In the genomic region with DNA sequence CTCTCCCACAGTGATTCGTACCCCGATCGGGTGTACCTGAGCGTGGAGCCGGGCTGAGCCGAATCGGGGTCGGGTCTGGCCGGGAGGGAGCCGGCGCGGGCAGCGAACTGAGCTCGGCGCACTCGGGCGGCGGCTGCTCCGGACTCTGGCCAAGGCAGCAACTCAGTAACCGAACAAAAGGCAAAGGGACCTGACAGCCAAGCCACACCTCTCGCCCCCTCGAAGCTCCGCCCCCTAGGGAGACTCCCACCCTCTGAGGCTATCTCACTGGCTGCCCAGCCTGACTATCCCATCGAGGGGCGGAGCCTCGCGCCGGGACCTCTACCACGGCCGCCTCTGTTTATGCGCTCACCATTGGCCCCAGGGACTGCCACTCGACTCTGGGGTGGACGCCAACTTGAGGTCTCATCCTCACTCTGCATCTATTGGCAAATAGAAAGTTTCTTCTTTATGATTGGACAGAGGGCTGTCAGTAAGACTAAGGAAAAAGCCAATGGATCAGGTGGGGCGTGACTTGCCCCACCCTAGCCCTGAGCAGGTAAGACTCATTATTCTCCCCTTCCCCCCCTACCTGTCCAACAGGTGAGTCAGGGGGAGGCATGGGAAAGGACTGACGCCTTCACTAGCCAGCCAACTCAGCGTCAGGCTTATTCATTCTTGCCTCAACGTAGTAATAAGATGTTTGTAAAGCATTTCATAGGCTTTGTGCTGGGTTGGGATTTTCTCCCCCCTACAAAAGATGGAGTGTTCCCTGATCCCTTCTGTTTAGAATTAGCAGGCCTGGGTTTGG, we compare ENCODE assay signal across 7 mouse cellular contexts. TPM values are rescaled to one million over a fixed set of nuclear protein-coding genes. Genes with fewer than 3 reads are reported as not detected.
DNase-seq lines count a peak whose midpoint lies in the region; ATAC-seq and TF ChIP-seq lines count a peak whose summit lies in the region.

A gene (minus strand): TSS at position 164 of the 790 bp plus-strand sequence.

- peak within 1 kb of the TSS; percentile 79 for H3K4me3 ChIP-seq in embryonic facial prominence, embryonic 14.5 days (ENCODE audit: low read depth, low read length)
- H3K4me3 ChIP-seq in heart, adult 2 months = peak within 1 kb of the TSS; percentile 100
- peak within 1 kb of the TSS; percentile 71 for H3K4me3 ChIP-seq in limb, embryonic 13.5 days
- peak within 1 kb of the TSS; percentile 83 for H3K4me3 ChIP-seq in midbrain, embryonic 16.5 days (ENCODE audit: low read depth, low read length)

- peaks cover 31% of the 10 kb centered on the region for H3K4me1 ChIP-seq in embryonic facial prominence, embryonic 14.5 days (ENCODE audit: control insufficient read depth, insufficient read depth, low read length)
- peaks cover 36% of the 10 kb centered on the region for H3K4me1 ChIP-seq in heart, adult 2 months (ENCODE audit: control insufficient read depth, insufficient read depth, low read length)
- H3K4me1 ChIP-seq in limb, embryonic 13.5 days = peaks cover 32% of the 10 kb centered on the region
- peaks cover 20% of the 10 kb centered on the region for H3K4me1 ChIP-seq in midbrain, embryonic 16.5 days (ENCODE audit: control insufficient read depth, insufficient read depth, low read length)

- H3K27me3 ChIP-seq in embryonic facial prominence, embryonic 14.5 days (replicated peaks; ENCODE audit: control insufficient read depth, insufficient read depth, low read length) = no peaks in the 10 kb centered on the region
- H3K27me3 ChIP-seq in heart, adult 2 months (ENCODE audit: control insufficient read depth, insufficient read depth, low read length) = no peaks in the 10 kb centered on the region
- H3K27me3 ChIP-seq in limb, embryonic 13.5 days = 0 out of 2 replicates have a peak, but pooled peaks cover 4% of the 10 kb centered on the region
- no peaks in the 10 kb centered on the region for H3K27me3 ChIP-seq in midbrain, embryonic 16.5 days (ENCODE audit: control insufficient read depth, insufficient read depth, low read depth, low read length)

- peak; percentile 95 to 99 for DNase-seq in adrenal gland, postnatal 4 days (ENCODE audit: low spot score in 2 of 2)
- peak; percentile 99 for DNase-seq in embryonic facial prominence, embryonic 14.5 days (ENCODE audit: low spot score)
- peak; percentile 99 to 100 for DNase-seq in heart, adult 2 months
- peak; percentile 100 for DNase-seq in kidney, adult 8-10 months
- peak; percentile 79 to 96 for DNase-seq in spleen, postnatal 10 days (ENCODE audit: low spot score in 2 of 2)

- no peak for TF ChIP-seq CTCF in heart, adult 2 months (IDR thresholded peaks at IDR 0.05)

- H3K36me3 ChIP-seq in embryonic facial prominence, embryonic 14.5 days (ENCODE audit: control insufficient read depth, insufficient read depth, low read length) = no peaks in the 10 kb centered on the region
- peaks cover 17% of the 10 kb centered on the region for H3K36me3 ChIP-seq in heart, adult 2 months (ENCODE audit: control insufficient read depth, insufficient read depth, low read length)
- H3K36me3 ChIP-seq in limb, embryonic 13.5 days = no peaks in the 10 kb centered on the region
- no peaks in the 10 kb centered on the region for H3K36me3 ChIP-seq in midbrain, embryonic 16.5 days (ENCODE audit: control insufficient read depth, insufficient read depth, low read length)

- H3K9me3 ChIP-seq in embryonic facial prominence, embryonic 14.5 days (ENCODE audit: control insufficient read depth, low read length) = no peaks in the 10 kb centered on the region
- H3K9me3 ChIP-seq in limb, embryonic 13.5 days = no peaks in the 10 kb centered on the region
- no peaks in the 10 kb centered on the region for H3K9me3 ChIP-seq in midbrain, embryonic 16.5 days (replicated peaks; ENCODE audit: control insufficient read depth, low read length, poor library complexity, severe bottlenecking)

- TF ChIP-seq EP300 in heart, adult 2 months (IDR thresholded peaks at IDR 0.05; ENCODE audit: insufficient read depth, low read depth, low read length) = no peak

- peak within 1 kb of the TSS; percentile 80 for H3K9ac ChIP-seq in embryonic facial prominence, embryonic 14.5 days (ENCODE audit: low read depth, low read length)
- H3K9ac ChIP-seq in heart, adult 2 months (ENCODE audit: low read depth, low read length) = peak within 1 kb of the TSS; percentile 95
- peak within 1 kb of the TSS; percentile 75 for H3K9ac ChIP-seq in limb, embryonic 13.5 days
- H3K9ac ChIP-seq in midbrain, embryonic 16.5 days (ENCODE audit: low read depth, low read length) = peak within 1 kb of the TSS; percentile 89

- intact Hi-C loops in heart, adult 2 months (cut with DNase I) = loop anchor here (5.0 to 10.0 kb wide), 2 partner anchors 567 to 665 kb away; no protein-coding TSS in a partner anchor

- H3K79me2 ChIP-seq in heart, adult 2 months (replicated peaks; ENCODE audit: control insufficient read depth, insufficient read depth, low read length) = peaks cover 2% of the 10 kb centered on the region; the same call in 1 of the 2 replicates

- TF ChIP-seq POLR2A in heart, adult 2 months (IDR thresholded peaks at IDR 0.05; ENCODE audit: insufficient read depth, low read depth, low read length) = peak; percentile 99

- peak; percentile 98 for ATAC-seq in embryonic facial prominence, embryonic 14.5 days (ENCODE audit: low read depth)
- peak; percentile 96 for ATAC-seq in limb, embryonic 13.5 days (ENCODE audit: low FRiP score, low read depth)
- ATAC-seq in midbrain, embryonic 16.5 days = peak; percentile 99

- 2% methylated on average over 16 of the region's 37 CpGs for WGBS in embryonic facial prominence, embryonic 14.5 days
- 2% methylated on average over 37 of the region's 37 CpGs for WGBS in heart, adult 2 months
- WGBS in limb, embryonic 13.5 days = 1% methylated on average over 37 of the region's 37 CpGs
- WGBS in midbrain, embryonic 16.5 days = under 1% methylated on average over 36 of the region's 37 CpGs

- H3K4me2 ChIP-seq in embryonic facial prominence, embryonic 14.5 days (ENCODE audit: low read depth, low read length) = peak within 1 kb of the TSS; percentile 77
- peak within 1 kb of the TSS; percentile 85 for H3K4me2 ChIP-seq in limb, embryonic 13.5 days (replicated peaks)
- peak within 1 kb of the TSS; percentile 66 for H3K4me2 ChIP-seq in midbrain, embryonic 16.5 days (ENCODE audit: low read length)

- H3K27ac ChIP-seq in embryonic facial prominence, embryonic 14.5 days (replicated peaks; ENCODE audit: low read depth, low read length) = peak within 1 kb of the TSS; percentile 86
- peak within 1 kb of the TSS; percentile 98 for H3K27ac ChIP-seq in heart, adult 2 months
- peak within 1 kb of the TSS; percentile 61; the same call in 1 of the 2 replicates for H3K27ac ChIP-seq in limb, embryonic 13.5 days
- peak within 1 kb of the TSS; percentile 77 for H3K27ac ChIP-seq in midbrain, embryonic 16.5 days (ENCODE audit: low read length)

RNA-seq across cellular contexts. Expression of the gene that starts here (rescaled TPM):
- total RNA-seq in adrenal gland, postnatal 4 days (2021) = 100 to 1,000 TPM in 1 of 2 experiments, 10 to 100 TPM in 1; 99.0 to 109 TPM
- 107 and 116 TPM in 2 replicates for polyA plus RNA-seq in embryonic facial prominence, embryonic 14.5 days (2014; fragmentation: Nextera tagmentation; extraction: Ambion mirVana)
- total RNA-seq in heart, adult 2 months (2021) = 100 to 1,000 TPM; 234 to 237 TPM
- polyA plus RNA-seq in heart, adult 2 months (2012; rRNA removed) = 317 and 318 TPM in 2 replicates
- 62.7 and 73.6 TPM in 2 replicates for polyA plus RNA-seq in limb, embryonic 13.5 days (2015; fragmentation: Nextera tagmentation; extraction: Ambion mirVana)
- 99.7 and 109 TPM in 2 replicates for polyA plus RNA-seq in midbrain, embryonic 16.5 days (2015; fragmentation: Nextera tagmentation; extraction: Ambion mirVana)

Comparison
In these comparisons a context has a peak if more than half of its experiments do, and no peak if none do; other contexts are left out.
1. Peak in every context shown above with its lines: DNase-seq, ATAC-seq, H3K4me3 ChIP-seq and H3K27ac ChIP-seq.